Mouse (Mus musculus): ENCODE results near the gene 1700056E22Rik. TPM values are rescaled to one million over a fixed set of nuclear protein-coding genes. Genes with fewer than 3 reads are reported as not detected.

The 1700056E22Rik gene
- total and polyA plus RNA-seq, 2 experiments from 2014 or later = 1.2 to 1.7 TPM

- Histone ChIP-seq H3K4me1 (ENCODE audit: insufficient read depth, low read length) (no peaks in the 10 kb centered on the region; the same call in 1 of the 2 replicates), H3K36me3 (ENCODE audit: insufficient read depth, low read length) (no peaks in the 10 kb centered on the region), H3K4me3 (ENCODE audit: low read length) (no peak overlapping the region), H3K4me2 (ENCODE audit: low read depth, low read length) (no peak overlapping the region), H3K27ac (no peak overlapping the region), H3K27me3 (ENCODE audit: insufficient read depth, low read length) (no peaks in the 10 kb centered on the region), H3K9ac (replicated peaks; ENCODE audit: low read length) (no peak overlapping the region), H3K9me3 (ENCODE audit: low read length) (no peaks in the 10 kb centered on the region)
- DNase-seq (ENCODE audit: low spot score) = no peak
- no peak for TF ChIP-seq CTCF (IDR thresholded peaks at IDR 0.05; ENCODE audit: low read depth)
- 76% methylated on average over 9 of the region's 9 CpGs for WGBS
- ATAC-seq = no peak
These were observed 8.6 kb upstream of the 1700056E22Rik start for GRCm38 (mm10) chr1:184042745-184043144.

GRCm38 (mm10) chr1:184041778-184042573, 7.9 kb upstream of the 1700056E22Rik start:
- no peaks in the 10 kb centered on the region for H3K27me3 ChIP-seq (ENCODE audit: insufficient read depth, low read length)
- 58% methylated on average over 9 of the region's 9 CpGs for WGBS
- H3K36me3 ChIP-seq (ENCODE audit: insufficient read depth, low read length) = no peaks in the 10 kb centered on the region
- ATAC-seq (no peak), DNase-seq (ENCODE audit: low spot score) (peak; percentile 43)
- no peaks in the 10 kb centered on the region; the same call in 1 of the 2 replicates for H3K4me1 ChIP-seq (ENCODE audit: insufficient read depth, low read length)
- 0 out of 2 replicates have a peak overlapping the region, but pooled peaks have one; percentile 25 for H3K4me2 ChIP-seq (ENCODE audit: low read depth, low read length)
- no peak overlapping the region for H3K9ac ChIP-seq (replicated peaks; ENCODE audit: low read length)
- no peaks in the 10 kb centered on the region for H3K9me3 ChIP-seq (ENCODE audit: low read length)
- no peak overlapping the region for H3K27ac ChIP-seq
- H3K4me3 ChIP-seq (ENCODE audit: low read length) = no peak overlapping the region
- TF ChIP-seq CTCF (IDR thresholded peaks at IDR 0.05; ENCODE audit: low read depth) = no peak

- TF ChIP-seq CTCF (IDR thresholded peaks at IDR 0.05; ENCODE audit: low read depth) = no peak
- Histone ChIP-seq H3K27me3 (ENCODE audit: insufficient read depth, low read length) (no peaks in the 10 kb centered on the region), H3K9ac (replicated peaks; ENCODE audit: low read length) (no peak overlapping the region), H3K4me2 (ENCODE audit: low read depth, low read length) (peak overlapping the region; percentile 6; the same call in 1 of the 2 replicates), H3K9me3 (ENCODE audit: low read length) (no peaks in the 10 kb centered on the region), H3K4me1 (ENCODE audit: insufficient read depth, low read length) (no peaks in the 10 kb centered on the region; the same call in 1 of the 2 replicates), H3K4me3 (ENCODE audit: low read length) (no peak overlapping the region), H3K36me3 (ENCODE audit: insufficient read depth, low read length) (no peaks in the 10 kb centered on the region), H3K27ac (no peak overlapping the region)
- ATAC-seq (no peak), DNase-seq (ENCODE audit: low spot score) (no peak)
- WGBS = 77% methylated on average over 1 of the region's 1 CpGs
These were observed 6.8 kb upstream of the 1700056E22Rik start for GRCm38 (mm10) chr1:184040906-184041305.

- ATAC-seq (no peak), DNase-seq (ENCODE audit: low spot score) (no peak)
- Histone ChIP-seq H3K4me1 (ENCODE audit: insufficient read depth, low read length) (no peaks in the 10 kb centered on the region; the same call in 1 of the 2 replicates), H3K27me3 (ENCODE audit: insufficient read depth, low read length) (no peaks in the 10 kb centered on the region), H3K4me2 (ENCODE audit: low read depth, low read length) (peak overlapping the region; percentile 22; the same call in 1 of the 2 replicates), H3K4me3 (ENCODE audit: low read length) (no peak overlapping the region), H3K9me3 (ENCODE audit: low read length) (no peaks in the 10 kb centered on the region), H3K36me3 (ENCODE audit: insufficient read depth, low read length) (no peaks in the 10 kb centered on the region), H3K9ac (replicated peaks; ENCODE audit: low read length) (no peak overlapping the region), H3K27ac (no peak overlapping the region)
- 84% methylated on average over 11 of the region's 11 CpGs for WGBS
- TF ChIP-seq CTCF (IDR thresholded peaks at IDR 0.05; ENCODE audit: low read depth) = no peak
These were observed 6.1 kb upstream of the 1700056E22Rik start for GRCm38 (mm10) chr1:184040181-184040580.

- Histone ChIP-seq H3K27ac (no peak overlapping the region), H3K9me3 (ENCODE audit: low read length) (no peaks in the 10 kb centered on the region), H3K36me3 (ENCODE audit: insufficient read depth, low read length) (no peaks in the 10 kb centered on the region), H3K4me2 (ENCODE audit: low read depth, low read length) (no peak overlapping the region), H3K9ac (replicated peaks; ENCODE audit: low read length) (no peak overlapping the region), H3K4me1 (ENCODE audit: insufficient read depth, low read length) (no peaks in the 10 kb centered on the region; the same call in 1 of the 2 replicates), H3K4me3 (ENCODE audit: low read length) (no peak overlapping the region), H3K27me3 (ENCODE audit: insufficient read depth, low read length) (no peaks in the 10 kb centered on the region)
- 93% methylated on average over 10 of the region's 10 CpGs for WGBS
- TF ChIP-seq CTCF (IDR thresholded peaks at IDR 0.05; ENCODE audit: low read depth) = no peak
- no peak for DNase-seq (ENCODE audit: low spot score)
- no peak for ATAC-seq
These were observed 5.2 kb upstream of the 1700056E22Rik start for GRCm38 (mm10) chr1:184039301-184039700.

GRCm38 (mm10) chr1:184037802-184038201, 3.7 kb upstream of the 1700056E22Rik start:
- no peak for TF ChIP-seq CTCF (IDR thresholded peaks at IDR 0.05; ENCODE audit: low read depth)
- H3K27ac ChIP-seq = no peak overlapping the region
- no peak overlapping the region for H3K9ac ChIP-seq (replicated peaks; ENCODE audit: low read length)
- ATAC-seq (no peak), DNase-seq (ENCODE audit: low spot score) (no peak)
- no peak overlapping the region for H3K4me2 ChIP-seq (ENCODE audit: low read depth, low read length)
- no peak overlapping the region for H3K4me3 ChIP-seq (ENCODE audit: low read length)
- 91% methylated on average over 4 of the region's 4 CpGs for WGBS
- no peaks in the 10 kb centered on the region for H3K36me3 ChIP-seq (ENCODE audit: insufficient read depth, low read length)
- no peaks in the 10 kb centered on the region for H3K27me3 ChIP-seq (ENCODE audit: insufficient read depth, low read length)
- no peaks in the 10 kb centered on the region; the same call in 1 of the 2 replicates for H3K4me1 ChIP-seq (ENCODE audit: insufficient read depth, low read length)
- no peaks in the 10 kb centered on the region for H3K9me3 ChIP-seq (ENCODE audit: low read length)

All from hindbrain, postnatal 0 days (tissue).